Mouse (Mus musculus) forebrain, embryonic 14.5 days (tissue): ENCODE measurements at regions not wholly inside any gene's neighbourhood (a gene's known extent, or its start where the extent isn't known, plus 50 kb on each side); places are given as distances from the start of the nearest gene placed in this dataset.

ENCODE experiments used
- ATAC-seq: fragments of 200-750 bp; cut with Nextera tagmentation; 2 replicates; pipeline ENCODE4 v1.8.0; 2017; ENCODE audit warnings: mild to moderate bottlenecking, moderate library complexity
- DNase-seq: peaks from one replicate; pipeline ENCODE4 v3.0.0-alpha.2; 2015; ENCODE audit warnings: low spot score
- H3K27ac ChIP-seq: fragments of 300-500 bp; sonication (generic); 2 replicates; pipeline ENCODE4 v1.5.1; 2014; ENCODE audit warnings: low read depth, mild to moderate bottlenecking, control low read depth, low read length, moderate library complexity
- H3K27me3 ChIP-seq: fragments of 300-500 bp; sonication (generic); replicated peaks from 2 replicates; pipeline ENCODE4 v1.6.1; 2014; ENCODE audit warnings: low read length, control low read depth, mixed read lengths; ENCODE audit not compliant: control insufficient read depth, insufficient read depth
- H3K36me3 ChIP-seq: fragments of 300-500 bp; sonication (generic); 2 replicates; pipeline ENCODE4 v1.6.1; 2014; ENCODE audit warnings: low read length, control low read depth; ENCODE audit not compliant: control insufficient read depth, insufficient read depth
- H3K4me1 ChIP-seq: fragments of 300-500 bp; sonication (generic); 2 replicates; pipeline ENCODE4 v1.6.1; 2014; ENCODE audit warnings: antibody characterized with exemption, low read length, control low read depth; ENCODE audit not compliant: control insufficient read depth, insufficient read depth
- H3K4me2 ChIP-seq: fragments of 300-500 bp; sonication (generic); 2 replicates; pipeline ENCODE4 v1.6.1; 2014; ENCODE audit warnings: mild to moderate bottlenecking, control low read depth, low read length
- H3K4me3 ChIP-seq: fragments of 300-500 bp; sonication (generic); 2 replicates; pipeline ENCODE4 v1.5.1; 2014; ENCODE audit warnings: low read depth, low read length, control low read depth
- H3K9ac ChIP-seq: fragments of 300-500 bp; sonication (generic); 2 replicates; pipeline ENCODE4 v1.6.1; 2014; ENCODE audit warnings: mild to moderate bottlenecking, low read length, control low read depth, moderate library complexity
- H3K9me3 ChIP-seq: fragments of 300-500 bp; sonication (generic); replicated peaks from 2 replicates; pipeline ENCODE4 v1.6.1; 2016; ENCODE audit warnings: low read length, control low read depth, mixed read lengths; ENCODE audit not compliant: control insufficient read depth
- WGBS: fragments of 180-500 bp; shearing (Covaris S2); extraction: QIAGEN DNeasy Blood & Tissue Kit; methylation state at CpG from one replicate; pipeline ENCODE4 v1.1.7; 2014; 5-methylcytosine and 5-hydroxymethylcytosine counted together

- peak; percentile 44; the same call in 1 of the 2 replicates for ATAC-seq
- H3K4me3 ChIP-seq, result no peak overlapping the region
- H3K9me3 ChIP-seq, result no peaks in the 10 kb centered on the region
- no peak overlapping the region for H3K9ac ChIP-seq
- H3K27me3 ChIP-seq, result no peaks in the 10 kb centered on the region
- 51% methylated on average over 5 of the region's 5 CpGs for WGBS
- peak; percentile 54 for DNase-seq
- no peak overlapping the region for H3K4me2 ChIP-seq
- no peaks in the 10 kb centered on the region for H3K4me1 ChIP-seq
- no peaks in the 10 kb centered on the region for H3K36me3 ChIP-seq
- H3K27ac ChIP-seq, result no peak overlapping the region
Measured at GRCm38 (mm10) chr16:78004016-78004415, 297.3 kb upstream of the Cxadr start.

- DNase-seq, result no peak
- H3K4me3 ChIP-seq, result no peak overlapping the region
- no peak for ATAC-seq
Measured at GRCm38 (mm10) chr16:77992986-77993385, 308.3 kb upstream of the Cxadr start.

GRCm38 (mm10) chr16:77989791-77990325, 311.4 kb upstream of the Cxadr start:
- no peaks in the 10 kb centered on the region for H3K36me3 ChIP-seq
- no peak overlapping the region for H3K4me3 ChIP-seq
- H3K27me3 ChIP-seq, result no peaks in the 10 kb centered on the region
- no peaks in the 10 kb centered on the region for H3K9me3 ChIP-seq
- ATAC-seq, result no peak
- DNase-seq, result no peak
- 83% methylated on average over 4 of the region's 4 CpGs for WGBS
- H3K27ac ChIP-seq, result no peak overlapping the region
- no peak overlapping the region for H3K9ac ChIP-seq
- peaks cover 7% of the 10 kb centered on the region; the same call in 1 of the 2 replicates for H3K4me1 ChIP-seq
- H3K4me2 ChIP-seq, result no peak overlapping the region

More at GRCm38 (mm10) chr16:77992986-77993385, 308.3 kb upstream of the Cxadr start:
- no peak overlapping the region for H3K27ac ChIP-seq
- WGBS, result 84% methylated on average over 4 of the region's 4 CpGs
- no peaks in the 10 kb centered on the region for H3K36me3 ChIP-seq
- H3K9ac ChIP-seq, result no peak overlapping the region
- no peaks in the 10 kb centered on the region for H3K27me3 ChIP-seq
- H3K4me2 ChIP-seq, result no peak overlapping the region
- H3K9me3 ChIP-seq, result no peaks in the 10 kb centered on the region
- H3K4me1 ChIP-seq, result no peaks in the 10 kb centered on the region

- Histone ChIP-seq H3K4me3 (no peak overlapping the region), H3K4me2 (no peak overlapping the region), H3K27ac (no peak overlapping the region), H3K27me3 (no peaks in the 10 kb centered on the region), H3K9me3 (no peaks in the 10 kb centered on the region), H3K9ac (no peak overlapping the region), H3K36me3 (no peaks in the 10 kb centered on the region), H3K4me1 (peaks cover 7% of the 10 kb centered on the region; the same call in 1 of the 2 replicates)
- no peak for DNase-seq
- WGBS, result 98% methylated on average over 5 of the region's 5 CpGs
- no peak for ATAC-seq
Measured at GRCm38 (mm10) chr16:77989139-77989538, 312.1 kb upstream of the Cxadr start.

- H3K4me3 ChIP-seq, result no peak overlapping the region
- ATAC-seq (peak; percentile 61; the same call in 1 of the 2 replicates), DNase-seq (peak; percentile 79)
- peaks cover 7% of the 10 kb centered on the region; the same call in 1 of the 2 replicates for H3K4me1 ChIP-seq
- H3K9me3 ChIP-seq, result no peaks in the 10 kb centered on the region
- no peak overlapping the region for H3K9ac ChIP-seq
- H3K36me3 ChIP-seq, result no peaks in the 10 kb centered on the region
- peak overlapping the region; percentile 20; the same call in 1 of the 2 replicates for H3K4me2 ChIP-seq
- H3K27me3 ChIP-seq, result no peaks in the 10 kb centered on the region
- H3K27ac ChIP-seq, result peak overlapping the region; percentile 15; the same call in 1 of the 2 replicates
- WGBS, result 44% methylated on average over 10 of the region's 10 CpGs
Measured at GRCm38 (mm10) chr16:77986884-77987529, 314.3 kb upstream of the Cxadr start.

- Histone ChIP-seq H3K9ac (no peak overlapping the region), H3K27ac (no peak overlapping the region), H3K4me1 (no peaks in the 10 kb centered on the region), H3K4me3 (no peak overlapping the region), H3K4me2 (no peak overlapping the region), H3K36me3 (no peaks in the 10 kb centered on the region), H3K9me3 (no peaks in the 10 kb centered on the region), H3K27me3 (no peaks in the 10 kb centered on the region)
- DNase-seq (no peak), ATAC-seq (no peak)
- 87% methylated on average over 1 of the region's 1 CpGs for WGBS
Measured at GRCm38 (mm10) chr16:77948785-77949184, 346.9 kb upstream of the Gm11146 start.

GRCm38 (mm10) chr16:77945442-77945841, 343.5 kb upstream of the Gm11146 start:
- no peak overlapping the region for H3K27ac ChIP-seq
- WGBS, result 63% methylated on average over 2 of the region's 2 CpGs
- ATAC-seq (no peak), DNase-seq (no peak)
- H3K4me3 ChIP-seq, result no peak overlapping the region
- no peaks in the 10 kb centered on the region for H3K27me3 ChIP-seq
- H3K9ac ChIP-seq, result no peak overlapping the region
- H3K4me1 ChIP-seq, result no peaks in the 10 kb centered on the region
- H3K36me3 ChIP-seq, result no peaks in the 10 kb centered on the region
- no peak overlapping the region for H3K4me2 ChIP-seq
- H3K9me3 ChIP-seq, result no peaks in the 10 kb centered on the region

- Histone ChIP-seq H3K27ac (no peak overlapping the region), H3K9ac (no peak overlapping the region), H3K9me3 (no peaks in the 10 kb centered on the region), H3K27me3 (no peaks in the 10 kb centered on the region), H3K4me3 (no peak overlapping the region), H3K4me2 (no peak overlapping the region), H3K36me3 (no peaks in the 10 kb centered on the region), H3K4me1 (no peaks in the 10 kb centered on the region)
- ATAC-seq (no peak), DNase-seq (no peak)
- WGBS, result 93% methylated on average over 9 of the region's 9 CpGs
Measured at GRCm38 (mm10) chr16:77931025-77931723, 329.3 kb upstream of the Gm11146 start.
